Mouse (Mus musculus) stomach, embryonic 15.5 days (tissue): ENCODE measurements around the gene 1700014D04Rik. TPM values are rescaled to one million over a fixed set of nuclear protein-coding genes. Genes with fewer than 3 reads are reported as not detected.
A peak's percentile ranks its signal among the peaks of the same experiment; 100 is the strongest.

Experiments used
- ATAC-seq: fragments of 200-750 bp; cut with Nextera tagmentation; 2 replicates; pipeline ENCODE4 v1.8.0; 2017; ENCODE audit warnings: low read depth, moderate number of reproducible peaks, moderate TSS enrichment; ENCODE audit not compliant: insufficient read depth, low FRiP score
- H3K27ac ChIP-seq: fragments of 300-500 bp; sonication (generic); 2 replicates; pipeline ENCODE4 v1.5.1; 2015; ENCODE audit warnings: mild to moderate bottlenecking, inconsistent platforms
- H3K27me3 ChIP-seq: fragments of 300-500 bp; sonication (generic); replicated peaks from 2 replicates; pipeline ENCODE4 v1.6.1; 2015; ENCODE audit warnings: inconsistent platforms
- H3K36me3 ChIP-seq: fragments of 300-500 bp; sonication (generic); 2 replicates; pipeline ENCODE4 v1.6.1; 2015; ENCODE audit warnings: inconsistent platforms
- H3K4me1 ChIP-seq: fragments of 300-500 bp; sonication (generic); 2 replicates; pipeline ENCODE4 v1.6.1; 2015; ENCODE audit warnings: inconsistent platforms
- H3K4me2 ChIP-seq: fragments of 300-500 bp; sonication (generic); 2 replicates; pipeline ENCODE4 v1.6.1; 2015; ENCODE audit warnings: mild to moderate bottlenecking, inconsistent platforms
- H3K4me3 ChIP-seq: fragments of 300-500 bp; sonication (generic); replicated peaks from 2 replicates; pipeline ENCODE4 v1.5.1; 2015; ENCODE audit warnings: inconsistent platforms
- H3K9ac ChIP-seq: fragments of 300-500 bp; sonication (generic); 2 replicates; pipeline ENCODE4 v1.6.1; 2015; ENCODE audit warnings: inconsistent platforms
- H3K9me3 ChIP-seq: fragments of 300-500 bp; sonication (generic); 2 replicates; pipeline ENCODE4 v1.6.1; 2016; ENCODE audit warnings: inconsistent platforms
- WGBS: fragments of 180-500 bp; shearing (Covaris S2); methylation state at CpG from one replicate; pipeline ENCODE4 v1.1.7; 2015; 5-methylcytosine and 5-hydroxymethylcytosine counted together
- polyA plus RNA-seq: library from polyadenylated mRNA; unstranded; fragments of >200 nt; fragmentation: Nextera tagmentation; extraction: Ambion mirVana; gene quantifications from 2 replicates; pipeline ENCODE4 v1.2.1, GENCODE M21; 2015

Gene 1700014D04Rik
- polyA plus RNA-seq, 1 experiment from 2014 or later: not detected

DNA sequence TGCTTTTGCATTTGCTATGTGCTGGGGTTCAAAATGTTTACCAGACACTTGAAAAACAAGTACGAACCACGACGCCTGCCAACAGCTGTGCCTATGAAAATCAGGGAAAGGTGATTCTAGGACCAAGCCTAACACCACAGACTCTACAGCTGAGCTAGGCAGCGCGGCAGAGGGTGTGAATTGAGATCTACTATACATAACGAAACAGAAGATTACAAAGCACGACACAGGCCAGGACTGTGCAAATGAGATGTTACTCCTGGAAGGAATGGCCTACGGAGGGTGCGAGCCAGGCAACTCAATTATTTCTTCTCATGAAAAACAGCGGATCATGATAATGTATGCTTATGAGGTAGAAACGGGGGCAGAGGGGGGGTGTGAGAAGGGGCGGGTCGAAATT, 22.0 kb upstream of the 1700014D04Rik start:
- Histone ChIP-seq H3K27me3 (no peaks in the 10 kb centered on the region), H3K9ac (peak overlapping the region; percentile 87), H3K36me3 (0 out of 2 replicates have a peak, but pooled peaks cover 5% of the 10 kb centered on the region), H3K4me2 (peak overlapping the region; percentile 84), H3K27ac (0 out of 2 replicates have a peak overlapping the region, but pooled peaks have one; percentile 12), H3K4me1 (peaks cover 43% of the 10 kb centered on the region), H3K4me3 (peak overlapping the region; percentile 86), H3K9me3 (no peaks in the 10 kb centered on the region)
- 23% methylated on average over 13 of the region's 13 CpGs for WGBS
- no peak for ATAC-seq

DNA sequence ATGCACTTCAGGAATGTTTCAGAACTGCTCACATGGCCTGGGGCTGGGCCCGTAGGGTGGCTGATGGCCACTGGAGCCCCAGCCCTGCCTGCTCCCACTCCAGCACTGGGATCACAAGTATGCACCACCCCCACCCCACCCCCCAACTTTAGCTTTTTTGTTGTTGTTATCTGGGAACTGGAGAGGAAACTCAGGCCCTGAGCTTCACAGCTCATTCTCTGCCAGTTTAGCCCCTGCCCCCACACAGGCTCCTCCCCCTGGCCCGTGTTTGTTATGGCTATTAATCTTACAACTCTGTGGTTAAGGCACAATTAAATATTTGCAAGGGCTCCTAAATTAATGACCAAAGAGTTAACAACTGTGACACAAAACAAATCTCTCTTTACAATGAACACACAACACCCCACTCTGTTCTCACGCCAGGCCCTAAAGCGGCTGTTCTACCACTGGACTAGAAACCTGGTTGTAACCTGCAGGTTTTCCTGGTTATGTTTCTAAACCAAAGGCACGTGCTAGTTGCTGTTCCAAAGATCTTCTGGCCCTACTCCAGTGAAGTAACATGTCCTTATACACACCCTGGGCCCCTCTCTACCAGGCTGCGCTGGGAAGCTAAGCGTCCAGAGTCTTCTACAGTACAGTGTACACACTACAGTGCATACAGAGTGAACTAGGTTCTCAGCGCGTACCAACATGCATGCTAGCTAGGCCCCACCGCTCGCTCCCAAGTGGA, 20.4 kb upstream of the 1700014D04Rik start:
- Histone ChIP-seq H3K9ac (0 out of 2 replicates have a peak overlapping the region, but pooled peaks have one; percentile 0), H3K27ac (peak overlapping the region; percentile 80), H3K36me3 (peaks cover 3% of the 10 kb centered on the region; the same call in 1 of the 2 replicates), H3K27me3 (no peaks in the 10 kb centered on the region), H3K4me3 (peak overlapping the region; percentile 13), H3K4me2 (peak overlapping the region; percentile 84), H3K4me1 (peaks cover 43% of the 10 kb centered on the region), H3K9me3 (no peaks in the 10 kb centered on the region)
- WGBS: 46% methylated on average over 11 of the region's 11 CpGs
- no peak for ATAC-seq

DNA sequence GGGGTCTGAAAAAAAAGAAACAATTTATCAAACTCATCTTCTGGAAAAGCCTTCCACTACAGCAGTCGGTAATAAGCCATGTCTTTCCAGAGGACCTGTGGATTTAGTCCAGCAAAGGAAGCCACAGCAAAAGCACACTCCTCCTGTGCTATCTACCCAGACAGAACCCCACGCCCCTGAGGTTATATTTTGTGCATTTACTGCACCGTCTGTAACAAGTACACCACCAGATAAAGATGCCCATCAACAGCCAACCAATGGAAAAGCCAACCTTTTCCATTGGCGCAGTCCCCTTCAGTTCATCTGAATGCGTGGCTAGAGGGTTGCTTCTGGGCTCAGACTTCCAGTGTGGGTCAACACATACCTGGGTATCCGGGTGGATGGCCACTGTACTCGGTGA, 16.2 kb upstream of the 1700014D04Rik start:
- H3K27me3 ChIP-seq: no peaks in the 10 kb centered on the region
- no peak overlapping the region for H3K9ac ChIP-seq
- H3K4me2 ChIP-seq: no peak overlapping the region
- peaks cover 19% of the 10 kb centered on the region for H3K4me1 ChIP-seq
- no peak overlapping the region for H3K4me3 ChIP-seq
- 84% methylated on average over 7 of the region's 7 CpGs for WGBS
- peaks cover 20% of the 10 kb centered on the region; the same call in 1 of the 2 replicates for H3K36me3 ChIP-seq
- H3K27ac ChIP-seq: no peak overlapping the region
- H3K9me3 ChIP-seq: no peaks in the 10 kb centered on the region
- ATAC-seq: no peak

DNA sequence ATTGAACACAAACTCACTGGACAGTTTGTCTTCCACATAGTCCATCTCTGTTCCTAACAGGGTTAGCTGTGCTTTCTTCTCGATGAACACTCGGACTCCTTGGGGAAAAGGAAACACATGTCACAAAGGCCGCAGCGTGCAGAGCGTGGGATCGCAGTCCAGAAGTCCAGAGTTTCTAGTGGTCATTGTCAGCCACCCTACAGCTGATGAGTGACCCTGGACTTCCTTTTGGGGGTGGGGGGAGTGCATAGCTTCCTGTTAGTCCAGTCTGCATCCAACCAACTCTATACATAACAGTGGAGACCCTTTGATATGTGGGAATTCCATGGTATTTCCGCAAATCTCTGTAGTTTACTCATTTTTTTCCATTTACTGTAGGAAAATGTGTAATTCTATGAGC, 10.4 kb upstream of the 1700014D04Rik start:
- H3K4me2 ChIP-seq: no peak overlapping the region
- H3K27me3 ChIP-seq: no peaks in the 10 kb centered on the region
- no peaks in the 10 kb centered on the region for H3K4me1 ChIP-seq
- H3K36me3 ChIP-seq: peaks cover 24% of the 10 kb centered on the region; the same call in 1 of the 2 replicates
- H3K4me3 ChIP-seq: no peak overlapping the region
- WGBS: 89% methylated on average over 7 of the region's 7 CpGs
- no peak overlapping the region for H3K9ac ChIP-seq
- H3K27ac ChIP-seq: no peak overlapping the region
- no peak for ATAC-seq
- H3K9me3 ChIP-seq: no peaks in the 10 kb centered on the region

DNA sequence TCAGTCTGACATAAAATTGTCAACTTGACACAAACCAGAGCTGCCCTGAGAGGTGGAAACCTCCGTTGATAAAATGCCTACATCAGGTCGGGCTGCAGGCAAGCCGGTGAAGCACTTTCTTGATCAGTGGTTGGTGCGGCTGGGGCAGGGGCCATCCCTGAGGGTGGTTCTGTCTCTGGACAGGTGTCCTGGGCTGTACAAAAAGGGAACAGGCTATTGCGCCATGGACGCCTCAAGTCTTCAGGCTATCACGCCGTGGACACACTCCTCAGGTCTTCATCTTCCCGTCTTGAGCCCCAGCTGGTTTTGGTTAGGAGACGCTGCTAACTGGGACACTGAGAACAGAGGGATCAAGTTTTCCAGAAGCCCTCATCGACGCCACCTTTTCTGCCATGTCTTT, 3.8 kb upstream of the 1700014D04Rik start:
- Histone ChIP-seq H3K27me3 (no peaks in the 10 kb centered on the region), H3K4me3 (no peak overlapping the region), H3K4me1 (no peaks in the 10 kb centered on the region), H3K27ac (no peak overlapping the region), H3K9me3 (no peaks in the 10 kb centered on the region), H3K9ac (no peak overlapping the region), H3K36me3 (0 out of 2 replicates have a peak, but pooled peaks cover 4% of the 10 kb centered on the region), H3K4me2 (no peak overlapping the region)
- WGBS: 70% methylated on average over 12 of the region's 12 CpGs
- no peak for ATAC-seq

DNA sequence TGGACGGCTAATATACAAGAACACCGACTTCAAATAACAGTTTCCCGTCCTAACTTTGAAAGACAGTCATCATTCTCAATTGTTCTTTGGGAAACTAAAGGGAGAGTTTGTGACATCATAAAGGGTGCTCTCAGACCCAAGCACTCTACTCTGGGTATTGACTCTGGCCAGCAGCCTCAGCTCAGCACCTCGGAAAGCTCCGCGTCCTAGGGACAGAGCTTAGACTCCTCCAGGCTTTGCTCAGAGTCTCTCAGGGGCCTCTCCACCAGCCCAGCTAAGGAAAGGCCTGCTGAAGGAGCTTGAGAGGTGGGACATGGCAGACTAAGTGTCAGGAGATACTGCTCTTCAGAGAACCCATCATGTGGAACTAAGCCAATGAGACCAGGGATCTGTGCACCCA, 388 bp downstream of the 1700014D04Rik start:
- 68% methylated on average over 6 of the region's 6 CpGs for WGBS
- Histone ChIP-seq H3K9ac (no peak overlapping the region), H3K27me3 (no peaks in the 10 kb centered on the region), H3K9me3 (no peaks in the 10 kb centered on the region), H3K27ac (no peak overlapping the region), H3K4me1 (no peaks in the 10 kb centered on the region), H3K4me3 (no peak overlapping the region), H3K4me2 (no peak overlapping the region), H3K36me3 (no peaks in the 10 kb centered on the region)
- ATAC-seq: no peak

DNA sequence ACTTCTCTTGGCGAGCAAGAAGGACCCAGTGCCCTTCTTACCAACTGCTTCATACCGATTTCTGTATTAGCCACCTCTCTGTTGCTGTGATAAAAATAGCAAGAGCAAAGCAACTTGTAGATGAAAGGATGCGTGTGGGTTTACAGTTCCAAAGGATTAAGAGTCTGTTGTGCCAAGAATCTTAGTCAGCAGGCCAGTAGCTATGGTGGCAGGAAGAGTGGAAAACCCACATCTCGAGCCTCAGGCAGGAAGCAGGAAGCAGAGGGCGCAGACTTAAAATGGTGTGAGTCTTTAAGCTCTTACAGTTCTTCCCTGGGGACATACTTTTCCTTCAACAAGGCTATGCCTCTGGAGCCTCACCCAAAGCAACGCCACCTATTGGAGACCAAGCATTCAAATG, 1.1 kb downstream of the 1700014D04Rik start:
- no peaks in the 10 kb centered on the region for H3K4me1 ChIP-seq
- no peak for ATAC-seq
- no peaks in the 10 kb centered on the region for H3K9me3 ChIP-seq
- H3K27me3 ChIP-seq: no peaks in the 10 kb centered on the region
- H3K36me3 ChIP-seq: no peaks in the 10 kb centered on the region
- no peak overlapping the region for H3K27ac ChIP-seq
- H3K9ac ChIP-seq: no peak overlapping the region
- WGBS: 77% methylated on average over 6 of the region's 6 CpGs
- no peak overlapping the region for H3K4me2 ChIP-seq
- H3K4me3 ChIP-seq: no peak overlapping the region

DNA sequence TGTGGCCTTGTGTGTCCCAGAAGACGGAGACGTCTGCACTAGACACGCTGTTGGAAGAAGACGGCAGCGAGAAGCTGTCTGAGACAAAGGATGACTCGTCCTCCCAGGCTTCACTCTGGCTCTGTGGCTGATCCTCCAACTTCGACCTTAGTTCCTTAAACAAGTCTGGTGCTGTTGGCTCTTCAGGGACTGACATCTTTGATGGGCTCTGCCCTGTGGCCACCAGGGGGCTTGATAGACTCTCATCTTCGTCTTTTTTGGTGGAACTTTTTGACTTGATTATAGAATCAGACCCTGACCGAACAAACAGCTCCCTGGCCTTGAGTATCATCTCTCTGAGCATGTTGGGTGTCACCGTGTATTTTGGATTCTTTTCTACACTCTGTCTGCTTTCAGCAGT, 4.9 kb downstream of the 1700014D04Rik start:
- H3K9me3 ChIP-seq: no peaks in the 10 kb centered on the region
- 69% methylated on average over 10 of the region's 10 CpGs for WGBS
- no peak for ATAC-seq
- H3K36me3 ChIP-seq: no peaks in the 10 kb centered on the region
- no peak overlapping the region for H3K4me2 ChIP-seq
- no peak overlapping the region for H3K4me3 ChIP-seq
- H3K9ac ChIP-seq: no peak overlapping the region
- H3K27me3 ChIP-seq: no peaks in the 10 kb centered on the region
- no peaks in the 10 kb centered on the region for H3K4me1 ChIP-seq
- H3K27ac ChIP-seq: no peak overlapping the region

DNA sequence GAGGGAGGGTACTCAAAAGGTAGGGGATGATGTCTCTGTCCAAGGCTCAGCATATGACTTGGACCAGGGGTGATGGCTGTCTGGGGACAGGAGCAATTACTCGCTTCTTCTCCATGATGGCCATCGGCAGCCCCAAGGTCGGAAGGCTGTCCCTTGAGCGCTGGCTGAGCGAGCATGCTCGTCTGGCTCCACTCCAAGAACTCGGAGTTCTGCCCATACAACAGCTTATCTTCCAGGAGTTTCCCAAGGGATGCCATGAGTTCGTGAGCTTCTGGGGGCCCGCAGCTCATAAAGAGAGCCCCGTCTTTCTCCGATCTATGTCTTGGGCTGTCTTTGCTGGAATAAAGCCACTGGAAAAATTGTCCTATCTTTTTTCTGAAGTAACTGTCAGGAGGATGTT, 5.5 kb downstream of the 1700014D04Rik start:
- Histone ChIP-seq H3K4me3 (no peak overlapping the region), H3K4me2 (no peak overlapping the region), H3K27me3 (no peaks in the 10 kb centered on the region), H3K4me1 (no peaks in the 10 kb centered on the region), H3K9ac (no peak overlapping the region), H3K9me3 (no peaks in the 10 kb centered on the region), H3K36me3 (no peaks in the 10 kb centered on the region), H3K27ac (no peak overlapping the region)
- ATAC-seq: no peak
- 87% methylated on average over 11 of the region's 11 CpGs for WGBS

DNA sequence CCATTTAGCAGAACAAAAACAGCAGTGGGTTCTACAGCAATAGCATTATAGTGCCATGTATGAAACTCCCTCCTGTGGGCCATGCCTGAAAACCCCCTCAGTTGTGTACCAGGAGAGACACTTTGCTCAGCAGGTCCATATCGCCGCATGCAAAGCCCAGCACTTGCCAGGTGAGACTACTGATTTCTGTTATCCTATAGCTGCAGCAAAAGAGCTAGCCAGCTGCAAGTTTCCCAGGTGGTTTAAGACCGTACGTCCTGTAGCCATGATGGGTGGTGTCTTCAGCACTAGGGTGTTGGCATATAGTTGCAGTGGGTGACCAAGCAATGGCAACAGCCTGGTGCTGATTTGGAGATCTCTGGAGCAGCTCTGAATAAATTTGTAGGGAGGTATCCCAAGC, 7.2 kb downstream of the 1700014D04Rik start:
- peak; percentile 67; the same call in 1 of the 2 replicates for ATAC-seq
- no peaks in the 10 kb centered on the region for H3K4me1 ChIP-seq
- no peaks in the 10 kb centered on the region for H3K36me3 ChIP-seq
- H3K27ac ChIP-seq: no peak overlapping the region
- 80% methylated on average over 4 of the region's 4 CpGs for WGBS
- no peak overlapping the region for H3K4me3 ChIP-seq
- H3K4me2 ChIP-seq: no peak overlapping the region
- no peaks in the 10 kb centered on the region for H3K9me3 ChIP-seq
- no peak overlapping the region for H3K9ac ChIP-seq
- H3K27me3 ChIP-seq: no peaks in the 10 kb centered on the region

DNA sequence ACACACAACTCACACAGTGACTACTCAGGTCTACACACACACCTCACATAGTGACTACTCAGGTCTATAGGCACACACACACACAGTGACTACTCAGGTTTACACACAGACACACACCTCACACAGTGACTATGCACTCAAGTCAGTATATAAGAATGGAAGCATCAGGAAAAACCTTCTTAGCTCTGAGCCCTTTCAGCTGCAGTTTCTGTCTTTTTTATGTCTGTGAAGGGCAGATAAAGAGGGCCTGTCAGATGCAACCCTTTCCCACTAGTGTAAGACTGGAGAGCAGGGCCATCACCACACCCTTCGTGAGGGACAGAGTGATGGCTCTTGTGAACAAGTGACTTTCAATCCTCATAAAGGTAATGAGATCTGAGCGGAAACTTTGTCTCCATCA, 8.1 kb downstream of the 1700014D04Rik start:
- H3K9ac ChIP-seq: no peak overlapping the region
- no peaks in the 10 kb centered on the region for H3K4me1 ChIP-seq
- no peak overlapping the region for H3K4me3 ChIP-seq
- no peaks in the 10 kb centered on the region for H3K27me3 ChIP-seq
- H3K4me2 ChIP-seq: no peak overlapping the region
- ATAC-seq: peak; percentile 76; the same call in 1 of the 2 replicates
- no peaks in the 10 kb centered on the region for H3K36me3 ChIP-seq
- no peaks in the 10 kb centered on the region for H3K9me3 ChIP-seq
- WGBS: 84% methylated on average over 2 of the region's 2 CpGs
- H3K27ac ChIP-seq: no peak overlapping the region

DNA sequence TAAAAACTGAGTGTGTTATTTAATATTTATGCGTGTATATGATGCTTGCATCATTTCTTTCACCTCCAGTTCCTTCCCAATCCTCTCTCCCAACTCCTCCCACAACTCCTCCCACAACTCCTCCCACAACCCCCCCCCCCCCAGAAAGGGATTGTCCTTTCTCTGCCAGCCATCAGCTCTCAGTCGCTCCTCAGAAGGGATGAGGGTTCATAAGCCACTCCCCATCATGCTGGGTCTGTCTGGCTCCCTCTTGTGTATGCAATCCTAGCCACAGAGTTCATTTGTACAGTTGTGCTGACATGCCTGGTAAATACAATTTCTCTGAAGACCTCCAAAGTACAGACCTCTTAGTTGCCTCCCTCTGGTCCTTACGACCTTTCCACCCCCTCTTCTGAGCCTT, 11.4 kb downstream of the 1700014D04Rik start:
- WGBS: 17% methylated on average over 3 of the region's 3 CpGs
- H3K27ac ChIP-seq: no peak overlapping the region
- H3K27me3 ChIP-seq: no peaks in the 10 kb centered on the region
- H3K4me2 ChIP-seq: no peak overlapping the region
- ATAC-seq: peak; percentile 32; the same call in 1 of the 2 replicates
- H3K9ac ChIP-seq: no peak overlapping the region
- H3K4me3 ChIP-seq: no peak overlapping the region
- no peaks in the 10 kb centered on the region for H3K36me3 ChIP-seq
- no peaks in the 10 kb centered on the region for H3K9me3 ChIP-seq
- no peaks in the 10 kb centered on the region for H3K4me1 ChIP-seq
